Mouse (Mus musculus): ENCODE measurements at regions not wholly inside any gene's neighbourhood (a gene's known extent, or its start where the extent isn't known, plus 50 kb on each side); places are given as distances from the start of the nearest gene placed in this dataset.

DNA sequence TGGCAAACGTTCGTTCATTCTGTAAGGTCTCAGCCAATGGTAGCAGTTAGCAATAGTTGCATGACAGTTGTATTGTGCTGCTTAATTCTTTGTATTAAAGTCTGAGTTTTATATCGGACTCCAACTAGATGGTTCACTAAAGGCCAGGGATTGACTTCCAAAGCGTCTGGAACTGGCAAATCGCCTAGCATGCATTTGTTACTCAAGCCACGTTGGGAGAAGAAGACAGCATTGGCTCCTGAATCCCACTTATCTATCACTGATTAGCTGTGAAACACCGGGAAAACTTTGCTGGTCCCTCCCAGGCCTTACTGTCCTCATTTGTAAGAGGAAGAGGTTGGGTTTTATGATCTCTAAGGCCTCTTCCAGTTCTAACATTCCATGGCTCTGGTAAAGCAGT lies 124.8 kb upstream of the Igf1 start:
- no peak for ATAC-seq (ENCODE audit: insufficient number of reproducible peaks, insufficient read depth, low FRiP score, low read depth)
- Histone ChIP-seq H3K4me3 (ENCODE audit: control insufficient read depth in 1 of 2, insufficient read depth in 1 of 2, low read depth in 1 of 2, low read length in 2 of 2) (no peak overlapping the region), H3K27ac (replicated peaks in 1 of 2; ENCODE audit: control insufficient read depth in 1 of 2, insufficient read depth in 1 of 2, low read depth in 2 of 2, low read length in 2 of 2) (no peak overlapping the region), H3K27me3 (ENCODE audit: control insufficient read depth, insufficient read depth, low read length) (no peaks in the 10 kb centered on the region), H3K9ac (ENCODE audit: low read length) (no peak overlapping the region), H3K4me1 (ENCODE audit: control insufficient read depth in 2 of 2, insufficient read depth in 2 of 2, low read length in 2 of 2) (no peaks in the 10 kb centered on the region), H3K36me3 (ENCODE audit: control insufficient read depth, insufficient read depth, low read length) (no peaks in the 10 kb centered on the region), H3K4me2 (ENCODE audit: low read length) (no peak overlapping the region), H3K9me3 (ENCODE audit: control insufficient read depth, low read length) (no peaks in the 10 kb centered on the region)
- 68% methylated on average over 7 of the region's 7 CpGs for WGBS

- Histone ChIP-seq H3K9ac (ENCODE audit: low read length) (no peak overlapping the region), H3K27me3 (ENCODE audit: control insufficient read depth, insufficient read depth, low read length) (no peaks in the 10 kb centered on the region), H3K4me1 (ENCODE audit: control insufficient read depth in 2 of 2, insufficient read depth in 2 of 2, low read length in 2 of 2) (no peaks in the 10 kb centered on the region; a peak in 1 of 4 replicates), H3K4me3 (ENCODE audit: control insufficient read depth in 1 of 2, insufficient read depth in 1 of 2, low read depth in 1 of 2, low read length in 2 of 2) (no peak overlapping the region), H3K36me3 (ENCODE audit: control insufficient read depth, insufficient read depth, low read length) (no peaks in the 10 kb centered on the region), H3K4me2 (ENCODE audit: low read length) (no peak overlapping the region), H3K27ac (replicated peaks in 1 of 2; ENCODE audit: control insufficient read depth in 1 of 2, insufficient read depth in 1 of 2, low read depth in 2 of 2, low read length in 2 of 2) (no peak overlapping the region), H3K9me3 (ENCODE audit: control insufficient read depth, low read length) (no peaks in the 10 kb centered on the region)
- 83% methylated on average over 8 of the region's 8 CpGs for WGBS
- ATAC-seq (ENCODE audit: insufficient number of reproducible peaks, insufficient read depth, low FRiP score, low read depth), result no peak
These were observed 117.7 kb upstream of the Igf1 start for GRCm38 (mm10) chr10:87740323-87740722.

- H3K4me1 ChIP-seq (ENCODE audit: control insufficient read depth in 2 of 2, insufficient read depth in 2 of 2, low read length in 2 of 2), result no peaks in the 10 kb centered on the region; a peak in 1 of 4 replicates
- WGBS, result 83% methylated on average over 3 of the region's 3 CpGs
- no peak overlapping the region for H3K9ac ChIP-seq (ENCODE audit: low read length)
- H3K36me3 ChIP-seq (ENCODE audit: control insufficient read depth, insufficient read depth, low read length), result no peaks in the 10 kb centered on the region
- H3K4me2 ChIP-seq (ENCODE audit: low read length), result no peak overlapping the region
- H3K9me3 ChIP-seq (ENCODE audit: control insufficient read depth, low read length), result no peaks in the 10 kb centered on the region
- H3K27me3 ChIP-seq (ENCODE audit: control insufficient read depth, insufficient read depth, low read length), result no peaks in the 10 kb centered on the region
- ATAC-seq (ENCODE audit: insufficient number of reproducible peaks, insufficient read depth, low FRiP score, low read depth), result no peak
- no peak overlapping the region for H3K27ac ChIP-seq (replicated peaks in 1 of 2; ENCODE audit: control insufficient read depth in 1 of 2, insufficient read depth in 1 of 2, low read depth in 2 of 2, low read length in 2 of 2)
- no peak overlapping the region for H3K4me3 ChIP-seq (ENCODE audit: control insufficient read depth in 1 of 2, insufficient read depth in 1 of 2, low read depth in 1 of 2, low read length in 2 of 2)
These were observed 115.3 kb upstream of the Igf1 start for GRCm38 (mm10) chr10:87742766-87743165.

DNA sequence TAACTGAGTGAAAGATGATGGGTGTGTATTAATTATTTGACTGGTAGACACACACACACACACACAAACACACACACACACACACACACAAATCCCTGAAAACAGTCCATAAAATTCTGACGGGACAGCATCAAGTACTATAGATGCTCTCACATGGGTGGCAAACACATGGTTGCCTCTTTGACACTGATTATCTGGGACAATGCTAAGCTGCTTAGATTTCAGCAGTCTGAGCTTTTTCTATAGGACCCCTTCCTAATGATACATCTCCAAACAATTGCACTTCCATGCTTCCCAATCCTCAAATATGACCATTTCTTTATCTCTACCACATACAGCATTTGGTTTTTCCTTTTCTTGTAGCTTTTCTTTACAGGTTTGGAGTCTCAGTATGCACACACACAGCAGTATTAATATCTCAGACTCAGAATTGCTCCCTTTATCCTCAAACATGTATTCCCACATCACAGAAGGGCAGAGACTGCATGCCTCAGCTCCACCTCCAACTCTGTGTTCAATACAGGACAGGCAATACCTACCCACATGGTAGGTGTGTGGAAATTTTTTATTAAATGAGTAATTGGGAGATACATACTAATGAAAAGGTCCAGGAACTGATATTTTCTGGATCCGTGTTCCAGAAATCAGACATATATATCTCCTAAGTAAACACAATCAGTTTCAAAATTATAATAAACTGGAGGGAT lies 110.1 kb upstream of the Igf1 start:
- Histone ChIP-seq H3K9me3 (ENCODE audit: control insufficient read depth, low read length) (no peaks in the 10 kb centered on the region), H3K4me1 (ENCODE audit: control insufficient read depth in 2 of 2, insufficient read depth in 2 of 2, low read length in 2 of 2) (no peaks in the 10 kb centered on the region), H3K9ac (ENCODE audit: low read length) (no peak overlapping the region), H3K4me2 (ENCODE audit: low read length) (no peak overlapping the region), H3K4me3 (ENCODE audit: control insufficient read depth in 1 of 2, insufficient read depth in 1 of 2, low read depth in 1 of 2, low read length in 2 of 2) (no peak overlapping the region), H3K27me3 (ENCODE audit: control insufficient read depth, insufficient read depth, low read length) (no peaks in the 10 kb centered on the region), H3K27ac (replicated peaks in 1 of 2; ENCODE audit: control insufficient read depth in 1 of 2, insufficient read depth in 1 of 2, low read depth in 2 of 2, low read length in 2 of 2) (no peak overlapping the region), H3K36me3 (ENCODE audit: control insufficient read depth, insufficient read depth, low read length) (no peaks in the 10 kb centered on the region)
- WGBS, result 86% methylated on average over 2 of the region's 2 CpGs
- no peak for ATAC-seq (ENCODE audit: insufficient number of reproducible peaks, insufficient read depth, low FRiP score, low read depth)

DNA sequence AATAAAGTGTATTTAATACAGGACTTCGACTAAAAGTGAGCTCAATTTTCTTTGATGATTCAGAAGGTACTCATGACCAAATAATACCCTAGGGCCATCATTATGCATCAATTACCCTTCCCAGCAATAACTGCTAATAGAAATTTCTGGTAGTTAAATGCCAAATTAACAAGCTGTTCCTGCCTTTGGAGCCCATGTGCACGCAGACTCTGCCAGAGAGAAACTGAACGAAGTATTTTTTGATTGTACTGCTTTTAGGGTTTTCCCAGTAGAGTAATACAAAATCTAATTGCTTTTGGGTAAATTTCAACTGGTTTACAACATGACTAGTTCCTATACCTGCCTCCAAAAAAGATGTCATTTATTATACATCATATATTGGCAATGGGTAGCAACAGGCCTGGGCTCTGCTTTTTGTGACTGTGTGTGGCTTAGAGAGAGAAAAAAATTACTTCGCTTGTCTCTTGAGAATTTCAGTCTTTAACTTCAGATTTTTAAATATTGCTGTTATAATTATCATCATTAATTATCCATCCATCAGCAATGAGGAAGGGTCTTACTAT lies 109.4 kb upstream of the Igf1 start:
- H3K36me3 ChIP-seq (ENCODE audit: control insufficient read depth, insufficient read depth, low read length), result no peaks in the 10 kb centered on the region
- H3K27ac ChIP-seq (replicated peaks in 1 of 2; ENCODE audit: control insufficient read depth in 1 of 2, insufficient read depth in 1 of 2, low read depth in 2 of 2, low read length in 2 of 2), result no peak overlapping the region
- H3K9me3 ChIP-seq (ENCODE audit: control insufficient read depth, low read length), result no peaks in the 10 kb centered on the region
- H3K4me3 ChIP-seq (ENCODE audit: control insufficient read depth in 1 of 2, insufficient read depth in 1 of 2, low read depth in 1 of 2, low read length in 2 of 2), result no peak overlapping the region
- ATAC-seq (ENCODE audit: insufficient number of reproducible peaks, insufficient read depth, low FRiP score, low read depth), result no peak
- no peaks in the 10 kb centered on the region for H3K27me3 ChIP-seq (ENCODE audit: control insufficient read depth, insufficient read depth, low read length)
- H3K9ac ChIP-seq (ENCODE audit: low read length), result no peak overlapping the region
- no peaks in the 10 kb centered on the region for H3K4me1 ChIP-seq (ENCODE audit: control insufficient read depth in 2 of 2, insufficient read depth in 2 of 2, low read length in 2 of 2)
- 88% methylated on average over 4 of the region's 4 CpGs for WGBS
- no peak overlapping the region for H3K4me2 ChIP-seq (ENCODE audit: low read length)

DNA sequence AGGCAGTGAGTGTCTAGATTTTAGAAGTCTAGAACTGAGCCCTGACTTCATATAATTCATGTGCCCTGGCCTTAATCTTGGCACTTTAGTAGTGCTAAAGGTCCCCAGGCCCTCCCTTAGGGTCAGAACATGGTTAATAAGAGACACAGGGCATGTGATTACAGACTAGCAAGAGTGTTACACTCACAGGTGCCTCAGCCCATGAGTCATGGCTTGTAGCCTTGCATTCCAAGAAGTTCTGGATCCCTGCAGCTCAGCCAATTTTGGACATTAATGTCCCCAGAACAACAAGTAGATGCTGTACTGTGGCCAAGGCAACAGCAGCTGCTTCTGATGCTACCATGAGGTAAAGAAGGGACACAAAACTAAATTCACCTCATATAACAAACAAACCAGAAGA lies 107.7 kb upstream of the Igf1 start:
- Histone ChIP-seq H3K9ac (ENCODE audit: low read length) (no peak overlapping the region), H3K27me3 (ENCODE audit: control insufficient read depth, insufficient read depth, low read length) (no peaks in the 10 kb centered on the region), H3K9me3 (ENCODE audit: control insufficient read depth, low read length) (no peaks in the 10 kb centered on the region), H3K27ac (replicated peaks in 1 of 2; ENCODE audit: control insufficient read depth in 1 of 2, insufficient read depth in 1 of 2, low read depth in 2 of 2, low read length in 2 of 2) (no peak overlapping the region), H3K4me3 (ENCODE audit: control insufficient read depth in 1 of 2, insufficient read depth in 1 of 2, low read depth in 1 of 2, low read length in 2 of 2) (no peak overlapping the region), H3K36me3 (ENCODE audit: control insufficient read depth, insufficient read depth, low read length) (no peaks in the 10 kb centered on the region), H3K4me2 (ENCODE audit: low read length) (no peak overlapping the region), H3K4me1 (ENCODE audit: control insufficient read depth in 2 of 2, insufficient read depth in 2 of 2, low read length in 2 of 2) (no peaks in the 10 kb centered on the region)
- ATAC-seq (ENCODE audit: insufficient number of reproducible peaks, insufficient read depth, low FRiP score, low read depth), result no peak

DNA sequence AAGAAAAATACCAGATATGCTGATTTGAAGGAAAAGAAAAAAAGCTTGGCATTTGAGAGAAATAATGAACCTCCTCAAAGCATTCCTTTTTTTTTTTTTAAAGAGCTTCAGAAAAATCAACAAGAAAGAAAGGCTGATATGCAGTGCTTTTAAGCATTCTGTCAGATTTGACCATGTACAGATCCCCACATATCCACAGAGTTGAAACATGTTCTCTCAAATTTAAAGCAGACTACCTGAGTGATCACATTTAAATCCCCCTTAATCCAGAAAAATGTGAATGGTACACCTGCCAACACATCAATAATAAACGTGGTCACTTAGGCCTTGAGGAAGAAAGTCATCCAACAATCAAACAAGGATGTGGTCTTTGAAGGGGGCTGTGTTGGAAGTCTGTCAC lies 107.1 kb upstream of the Igf1 start:
- no peak overlapping the region for H3K4me2 ChIP-seq (ENCODE audit: low read length)
- H3K4me3 ChIP-seq (ENCODE audit: control insufficient read depth in 1 of 2, insufficient read depth in 1 of 2, low read depth in 1 of 2, low read length in 2 of 2), result no peak overlapping the region
- no peaks in the 10 kb centered on the region for H3K9me3 ChIP-seq (ENCODE audit: control insufficient read depth, low read length)
- no peak overlapping the region for H3K27ac ChIP-seq (replicated peaks in 1 of 2; ENCODE audit: control insufficient read depth in 1 of 2, insufficient read depth in 1 of 2, low read depth in 2 of 2, low read length in 2 of 2)
- H3K4me1 ChIP-seq (ENCODE audit: control insufficient read depth in 2 of 2, insufficient read depth in 2 of 2, low read length in 2 of 2), result no peaks in the 10 kb centered on the region
- no peak overlapping the region for H3K9ac ChIP-seq (ENCODE audit: low read length)
- WGBS, result 50% methylated on average over 1 of the region's 1 CpGs
- ATAC-seq (ENCODE audit: insufficient number of reproducible peaks, insufficient read depth, low FRiP score, low read depth), result no peak
- no peaks in the 10 kb centered on the region for H3K27me3 ChIP-seq (ENCODE audit: control insufficient read depth, insufficient read depth, low read length)
- no peaks in the 10 kb centered on the region for H3K36me3 ChIP-seq (ENCODE audit: control insufficient read depth, insufficient read depth, low read length)

- Histone ChIP-seq H3K36me3 (ENCODE audit: control insufficient read depth, insufficient read depth, low read length) (no peaks in the 10 kb centered on the region), H3K4me3 (ENCODE audit: control insufficient read depth in 1 of 2, insufficient read depth in 1 of 2, low read depth in 1 of 2, low read length in 2 of 2) (no peak overlapping the region), H3K27me3 (ENCODE audit: control insufficient read depth, insufficient read depth, low read length) (no peaks in the 10 kb centered on the region), H3K27ac (replicated peaks in 1 of 2; ENCODE audit: control insufficient read depth in 1 of 2, insufficient read depth in 1 of 2, low read depth in 2 of 2, low read length in 2 of 2) (no peak overlapping the region), H3K4me2 (ENCODE audit: low read length) (no peak overlapping the region), H3K9me3 (ENCODE audit: control insufficient read depth, low read length) (no peaks in the 10 kb centered on the region), H3K4me1 (ENCODE audit: control insufficient read depth in 2 of 2, insufficient read depth in 2 of 2, low read length in 2 of 2) (no peaks in the 10 kb centered on the region), H3K9ac (ENCODE audit: low read length) (no peak overlapping the region)
- ATAC-seq (ENCODE audit: insufficient number of reproducible peaks, insufficient read depth, low FRiP score, low read depth), result no peak
- 69% methylated on average over 2 of the region's 2 CpGs for WGBS
These were observed 105.9 kb upstream of the Igf1 start for GRCm38 (mm10) chr10:87752117-87752516.

Data from heart, embryonic 14.5 days (tissue).